Mouse (Mus musculus) embryonic facial prominence, embryonic 14.5 days (tissue): ENCODE data around the gene Slc25a44. TPM values are rescaled to one million over a fixed set of nuclear protein-coding genes. Genes with fewer than 3 reads are reported as not detected.

ENCODE experiments used
- ATAC-seq: fragments of 200-750 bp; cut with Nextera tagmentation; 2 replicates; pipeline ENCODE4 v1.8.0; 2017; ENCODE audit warnings: low read depth, moderate number of reproducible peaks, moderate TSS enrichment
- DNase-seq: peaks from one replicate; pipeline ENCODE4 v3.0.0-alpha.2; 2015; ENCODE audit warnings: low spot score
- H3K27ac ChIP-seq: fragments of 300-500 bp; sonication (generic); replicated peaks from 2 replicates; pipeline ENCODE4 v1.5.1; 2014; ENCODE audit warnings: low read depth, mild to moderate bottlenecking, low read length, moderate library complexity
- H3K27me3 ChIP-seq: fragments of 300-500 bp; sonication (generic); replicated peaks from 2 replicates; pipeline ENCODE4 v1.6.1; 2014; ENCODE audit warnings: low read length; ENCODE audit not compliant: control insufficient read depth, insufficient read depth
- H3K36me3 ChIP-seq: fragments of 300-500 bp; sonication (generic); 2 replicates; pipeline ENCODE4 v1.6.1; 2014; ENCODE audit warnings: low read length, mixed read lengths; ENCODE audit not compliant: control insufficient read depth, insufficient read depth
- H3K4me1 ChIP-seq: fragments of 300-500 bp; sonication (generic); 2 replicates; pipeline ENCODE4 v1.6.1; 2014; ENCODE audit warnings: antibody characterized with exemption, low read length; ENCODE audit not compliant: control insufficient read depth, insufficient read depth
- H3K4me2 ChIP-seq: fragments of 300-500 bp; sonication (generic); 2 replicates; pipeline ENCODE4 v1.6.1; 2014; ENCODE audit warnings: low read depth, mild to moderate bottlenecking, low read length, moderate library complexity, mixed read lengths
- H3K4me3 ChIP-seq: fragments of 300-500 bp; sonication (generic); 2 replicates; pipeline ENCODE4 v1.5.1; 2014; ENCODE audit warnings: low read depth, mild to moderate bottlenecking, low read length
- H3K9ac ChIP-seq: fragments of 300-500 bp; sonication (generic); 2 replicates; pipeline ENCODE4 v1.6.1; 2014; ENCODE audit warnings: low read depth, mild to moderate bottlenecking, low read length, moderate library complexity, mixed read lengths
- H3K9me3 ChIP-seq: fragments of 300-500 bp; sonication (generic); 2 replicates; pipeline ENCODE4 v1.6.1; 2016; ENCODE audit warnings: low read length; ENCODE audit not compliant: control insufficient read depth
- WGBS: fragments of 180-500 bp; shearing (Covaris S2); extraction: QIAGEN DNeasy Blood & Tissue Kit; methylation state at CpG from one replicate; pipeline ENCODE4 v1.1.7; 2014; 5-methylcytosine and 5-hydroxymethylcytosine counted together
- microRNA-seq: library from miRNA; unstranded; fragments of <30 nt; microRNA quantifications from one replicate; pipeline ENCODE4, GENCODE M21; 2016; ENCODE audit warnings: borderline number of aligned reads
- polyA plus RNA-seq: library from polyadenylated mRNA; unstranded; fragments of >200 nt; fragmentation: Nextera tagmentation; extraction: Ambion mirVana; gene quantifications from 2 replicates; pipeline ENCODE4 v1.2.1, GENCODE M21; 2014

The Slc25a44 gene
- polyA plus RNA-seq, 1 experiment from 2014 or later: 18.1 TPM

DNA sequence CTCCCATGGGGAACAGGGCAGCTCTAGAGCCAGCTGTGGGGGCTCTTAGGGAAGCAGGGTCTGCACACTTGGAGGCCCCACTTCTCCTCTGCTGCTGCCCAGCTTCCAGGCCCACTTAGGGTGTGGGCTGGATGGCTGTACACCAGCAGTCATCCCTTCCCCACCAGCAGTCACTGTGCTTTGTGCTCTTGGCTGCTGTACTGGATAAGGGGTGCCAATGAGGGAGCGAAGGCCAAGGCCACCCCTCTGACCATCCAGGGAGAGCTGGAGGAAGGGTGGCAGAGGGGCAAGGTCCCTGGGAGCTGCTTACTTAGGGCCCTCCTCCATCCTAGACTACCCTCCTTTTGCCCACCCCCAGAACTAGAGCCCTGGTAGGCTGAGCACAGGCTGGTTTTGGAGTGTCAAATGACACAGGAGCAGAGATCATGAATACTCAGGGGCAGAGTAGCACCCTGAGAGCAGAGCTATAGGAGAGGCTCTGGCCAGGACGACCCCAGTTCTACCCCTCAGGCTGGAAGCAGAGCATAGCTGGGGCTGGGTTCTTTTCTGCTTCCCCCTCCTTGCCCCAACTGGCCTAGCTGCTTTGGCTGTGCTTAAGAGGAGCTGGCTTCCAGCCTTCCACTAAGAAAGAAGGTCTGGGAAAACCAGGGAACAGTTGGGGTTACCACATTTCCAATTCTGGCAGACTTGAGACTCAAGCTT lies 63.2 kb downstream of the Slc25a44 start:
- no peak for ATAC-seq

DNA sequence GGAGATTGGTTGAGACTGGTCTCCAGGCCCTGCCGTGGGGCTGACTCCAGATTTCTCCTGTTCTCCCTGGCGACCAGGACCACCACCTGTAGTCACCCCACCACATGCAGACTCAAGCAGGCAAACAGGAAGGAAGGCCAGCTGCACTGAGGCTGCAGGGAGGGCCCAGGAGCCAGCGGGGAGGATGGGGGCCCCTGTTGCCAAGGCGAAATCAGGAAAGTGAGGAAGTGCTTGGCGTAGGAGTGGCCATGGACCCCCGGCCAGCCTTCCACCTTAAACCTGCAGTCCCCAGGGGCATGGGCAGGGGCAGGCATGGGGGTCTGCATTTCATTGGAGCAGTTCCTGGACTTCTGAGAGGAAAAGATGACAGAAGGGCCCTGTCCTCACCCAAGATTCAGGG lies 63.8 kb downstream of the Slc25a44 start:
- ATAC-seq: no peak
- Histone ChIP-seq H3K4me2 (no peak overlapping the region), H3K9ac (no peak overlapping the region), H3K27me3 (peaks cover 12% of the 10 kb centered on the region), H3K4me3 (no peak overlapping the region), H3K9me3 (no peaks in the 10 kb centered on the region), H3K4me1 (peaks cover 6% of the 10 kb centered on the region; the same call in 1 of the 2 replicates), H3K27ac (no peak overlapping the region), H3K36me3 (peaks cover 64% of the 10 kb centered on the region)
- 80% methylated on average over 6 of the region's 6 CpGs for WGBS
- no peak for DNase-seq

More for the DNA sequence above, 63.2 kb downstream of the Slc25a44 start:
- no peak for DNase-seq
- WGBS: 83% methylated on average over 2 of the region's 2 CpGs
- Histone ChIP-seq H3K27me3 (peaks cover 16% of the 10 kb centered on the region), H3K27ac (no peak overlapping the region), H3K9me3 (no peaks in the 10 kb centered on the region), H3K36me3 (peaks cover 57% of the 10 kb centered on the region), H3K4me1 (peaks cover 6% of the 10 kb centered on the region; the same call in 1 of the 2 replicates), H3K4me2 (no peak overlapping the region), H3K4me3 (no peak overlapping the region), H3K9ac (no peak overlapping the region)

Small RNAs within 50 kb of the gene (microRNA-seq; reads per million reads assigned to microRNA genes)
- gene Mir7011: not detected

Other genes with a start within 250 kb of the Slc25a44 start
- 4.1 and 7.6 TPM in 2 replicates for gene Rhbg, start 170.4 kb downstream of the Slc25a44 start, polyA plus RNA-seq
- gene Gm38392, start 137.9 kb downstream of the Slc25a44 start, polyA plus RNA-seq: not detected in 2 replicates
- gene Tsacc, start 128.1 kb downstream of the Slc25a44 start, polyA plus RNA-seq: 9.8 and 11.1 TPM in 2 replicates
- gene Cct3, start 128.0 kb downstream of the Slc25a44 start, polyA plus RNA-seq: 492 and 493 TPM in 2 replicates
- gene Glmp, start 100.1 kb downstream of the Slc25a44 start, polyA plus RNA-seq: 127 and 131 TPM in 2 replicates
- gene Tmem79, start 89.0 kb downstream of the Slc25a44 start, polyA plus RNA-seq: 9.9 and 12.7 TPM in 2 replicates
- gene Smg5, start 88.9 kb downstream of the Slc25a44 start, polyA plus RNA-seq: 31.3 and 33.6 TPM in 2 replicates
- gene Paqr6, start 60.6 kb downstream of the Slc25a44 start, polyA plus RNA-seq: 7.3 and 9.2 TPM in 2 replicates
- gene Bglap3, start 52.4 kb downstream of the Slc25a44 start, polyA plus RNA-seq: 1.5 and 4.6 TPM in 2 replicates
- gene Bglap2, start 46.4 kb downstream of the Slc25a44 start, polyA plus RNA-seq: 6.5 and 27.0 TPM in 2 replicates
- 7.9 and 33.0 TPM in 2 replicates for gene Bglap, start 40.7 kb downstream of the Slc25a44 start, polyA plus RNA-seq
- gene Pmf1, start 14.8 kb downstream of the Slc25a44 start, polyA plus RNA-seq: 87.0 and 99.7 TPM in 2 replicates
- 9.5 and 10.1 TPM in 2 replicates for gene Sema4a, start 36.0 kb upstream of the Slc25a44 start, polyA plus RNA-seq
- gene Lmna, start 84.8 kb upstream of the Slc25a44 start, polyA plus RNA-seq: 426 and 482 TPM in 2 replicates
- gene Mex3a, start 107.3 kb upstream of the Slc25a44 start, polyA plus RNA-seq: 21.5 and 24.7 TPM in 2 replicates
- gene Rab25, start 123.2 kb upstream of the Slc25a44 start, polyA plus RNA-seq: 33.8 and 38.0 TPM in 2 replicates
- gene Lamtor2, start 127.9 kb upstream of the Slc25a44 start, polyA plus RNA-seq: 97.9 and 107 TPM in 2 replicates
- 46.3 and 50.0 TPM in 2 replicates for gene Ubqln4, start 128.6 kb upstream of the Slc25a44 start, polyA plus RNA-seq
- 289 and 337 TPM in 2 replicates for gene Ssr2, start 150.7 kb upstream of the Slc25a44 start, polyA plus RNA-seq
- gene Arhgef2, start 180.8 kb upstream of the Slc25a44 start, polyA plus RNA-seq: 88.0 and 88.7 TPM in 2 replicates
- 0.18 TPM in 1 of 2 replicates, not detected in the other for gene Rxfp4, start 228.0 kb upstream of the Slc25a44 start, polyA plus RNA-seq